Mouse (Mus musculus): Measurements from ENCODE around the gene Col4a2. TPM values are rescaled to one million over a fixed set of nuclear protein-coding genes. Genes with fewer than 3 reads are reported as not detected.

Gene Col4a2
- total RNA-seq, 2 experiments from 2014 or later: 182 to 302 TPM

DNA sequence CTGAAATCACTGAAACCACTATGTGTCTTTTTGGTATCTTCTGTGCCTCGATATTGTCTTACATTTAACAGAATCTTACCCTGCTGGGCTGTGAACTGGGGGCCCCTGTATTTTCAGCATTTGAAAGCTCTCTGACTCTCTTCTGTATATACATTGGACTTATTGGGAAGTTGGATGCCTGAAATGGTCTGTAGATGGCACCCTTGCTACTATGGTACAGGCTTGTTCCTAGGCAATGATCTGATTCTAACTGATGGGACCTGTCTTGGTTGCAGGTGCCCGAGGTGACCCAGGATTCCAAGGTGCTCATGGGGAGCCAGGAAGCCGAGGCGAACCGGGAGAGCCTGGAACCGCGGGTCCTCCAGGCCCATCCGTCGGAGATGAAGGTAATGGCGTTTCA, 102.5 kb downstream of the Col4a2 start:
- no peak for DNase-seq

GRCm38 (mm10) chr8:11417762-11418161, 105.2 kb downstream of the Col4a2 start:
- DNase-seq: peak; percentile 49 to 62

DNA sequence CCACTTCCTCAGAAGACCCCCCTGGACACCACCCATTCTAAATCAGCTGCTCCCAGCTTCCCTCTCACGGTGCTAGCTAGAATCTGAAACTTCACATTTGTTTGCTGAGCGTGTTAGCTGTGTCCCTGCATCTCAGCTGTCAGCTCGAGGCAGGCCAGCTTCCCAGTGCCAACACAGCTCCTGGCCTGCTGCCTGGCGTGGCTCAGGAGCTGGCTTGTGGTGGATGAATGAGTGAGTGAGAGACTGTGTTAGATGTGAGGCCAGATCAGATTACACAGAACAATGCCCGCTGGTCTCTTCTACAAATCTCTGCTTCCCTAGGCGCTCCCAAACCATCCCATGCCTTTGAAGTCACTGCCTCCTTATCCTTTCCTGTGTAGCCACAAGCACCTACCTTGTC, 106.6 kb downstream of the Col4a2 start:
- peak; percentile 82 to 85 for DNase-seq

GRCm38 (mm10) chr8:11419645-11420044, 107.0 kb downstream of the Col4a2 start:
- DNase-seq: peak; percentile 63 to 69

DNA sequence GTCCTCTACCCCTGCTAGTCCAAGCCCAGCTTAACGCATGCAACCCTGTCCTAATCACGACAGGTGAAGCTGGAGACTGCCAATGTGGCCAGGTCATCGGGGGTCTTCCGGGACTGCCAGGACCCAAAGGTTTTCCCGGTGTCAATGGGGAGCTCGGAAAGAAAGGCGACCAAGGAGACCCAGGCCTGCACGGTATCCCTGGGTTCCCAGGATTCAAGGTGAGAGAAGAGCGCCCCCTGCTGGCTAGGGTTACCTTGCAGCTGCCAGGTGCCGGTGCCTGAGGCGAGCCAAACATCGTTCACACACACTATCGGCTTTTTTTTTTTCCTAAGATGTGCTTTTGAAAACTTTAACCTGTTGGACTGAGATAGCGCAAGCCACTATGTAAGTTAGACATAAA, 108.5 kb downstream of the Col4a2 start:
- DNase-seq: peak; percentile 50 to 70

- DNase-seq: no peak
Observed at GRCm38 (mm10) chr8:11421968-11422367, 109.4 kb downstream of the Col4a2 start.

GRCm38 (mm10) chr8:11423091-11423490, 110.5 kb downstream of the Col4a2 start:
- DNase-seq: no peak

GRCm38 (mm10) chr8:11430688-11431087, 118.1 kb downstream of the Col4a2 start:
- peak; percentile 58 to 67 for DNase-seq

GRCm38 (mm10) chr8:11437862-11438261, 125.3 kb downstream of the Col4a2 start:
- DNase-seq: no peak

DNA sequence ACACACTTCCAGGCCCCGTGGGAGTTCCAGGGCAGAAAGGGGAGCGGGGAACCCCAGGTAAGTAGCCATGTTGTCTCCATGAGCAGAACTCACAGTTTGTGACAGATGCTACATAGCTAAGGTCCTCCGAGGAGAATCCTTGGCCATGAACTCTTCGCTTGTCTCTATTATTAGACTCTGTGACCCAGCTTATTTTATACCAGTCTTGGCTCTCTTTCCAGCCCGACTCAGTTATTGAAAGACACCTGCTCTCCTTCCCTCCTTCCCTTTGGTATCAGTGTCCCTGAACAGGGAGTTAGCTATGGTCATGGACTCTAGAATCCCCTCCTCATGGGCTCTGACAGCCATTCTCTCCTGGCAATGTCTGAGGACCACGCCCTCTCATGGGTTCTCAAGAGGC, 128.7 kb downstream of the Col4a2 start:
- no peak for DNase-seq

DNA sequence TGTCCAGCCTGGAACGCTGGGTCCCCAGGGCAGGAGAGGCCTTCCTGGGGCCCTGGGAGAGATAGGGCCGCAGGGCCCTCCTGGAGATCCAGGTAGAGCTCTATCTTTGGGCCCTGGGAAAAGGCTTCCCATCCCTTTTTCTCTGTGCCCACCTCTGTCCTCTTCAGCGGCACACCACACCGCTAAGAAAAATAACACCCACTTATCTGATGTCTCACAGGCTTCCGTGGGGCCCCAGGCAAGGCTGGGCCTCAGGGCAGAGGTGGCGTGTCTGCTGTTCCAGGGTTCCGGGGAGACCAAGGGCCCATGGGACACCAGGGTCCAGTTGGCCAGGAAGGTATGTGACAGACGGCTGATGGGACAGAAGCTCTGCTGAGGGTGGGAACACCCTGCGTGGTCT, 131.0 kb downstream of the Col4a2 start:
- DNase-seq: no peak

DNA sequence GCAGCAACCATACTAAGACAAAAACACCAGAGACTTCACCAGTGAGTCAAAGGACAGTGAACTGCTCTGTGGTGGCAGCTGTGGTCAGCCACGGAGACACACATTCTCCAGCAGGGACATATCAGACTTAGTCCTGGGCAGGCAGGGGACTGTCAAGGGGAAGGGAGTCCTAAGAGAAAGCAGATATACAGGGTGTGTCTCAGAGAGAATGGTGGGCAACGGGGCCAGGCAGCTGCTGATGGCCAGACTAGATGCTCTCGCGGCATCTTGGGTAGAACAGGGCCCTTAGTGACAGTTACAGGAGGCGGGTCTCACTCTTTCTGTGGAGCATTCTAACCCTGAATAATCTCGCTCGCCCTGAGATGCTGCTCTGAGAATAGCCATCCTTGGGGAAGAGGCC, 131.6 kb downstream of the Col4a2 start:
- no peak for DNase-seq

- DNase-seq: no peak
Observed at GRCm38 (mm10) chr8:11445790-11446189, 133.2 kb downstream of the Col4a2 start.

- DNase-seq: no peak
Observed at GRCm38 (mm10) chr8:11447910-11448570, 135.4 kb downstream of the Col4a2 start.

DNA sequence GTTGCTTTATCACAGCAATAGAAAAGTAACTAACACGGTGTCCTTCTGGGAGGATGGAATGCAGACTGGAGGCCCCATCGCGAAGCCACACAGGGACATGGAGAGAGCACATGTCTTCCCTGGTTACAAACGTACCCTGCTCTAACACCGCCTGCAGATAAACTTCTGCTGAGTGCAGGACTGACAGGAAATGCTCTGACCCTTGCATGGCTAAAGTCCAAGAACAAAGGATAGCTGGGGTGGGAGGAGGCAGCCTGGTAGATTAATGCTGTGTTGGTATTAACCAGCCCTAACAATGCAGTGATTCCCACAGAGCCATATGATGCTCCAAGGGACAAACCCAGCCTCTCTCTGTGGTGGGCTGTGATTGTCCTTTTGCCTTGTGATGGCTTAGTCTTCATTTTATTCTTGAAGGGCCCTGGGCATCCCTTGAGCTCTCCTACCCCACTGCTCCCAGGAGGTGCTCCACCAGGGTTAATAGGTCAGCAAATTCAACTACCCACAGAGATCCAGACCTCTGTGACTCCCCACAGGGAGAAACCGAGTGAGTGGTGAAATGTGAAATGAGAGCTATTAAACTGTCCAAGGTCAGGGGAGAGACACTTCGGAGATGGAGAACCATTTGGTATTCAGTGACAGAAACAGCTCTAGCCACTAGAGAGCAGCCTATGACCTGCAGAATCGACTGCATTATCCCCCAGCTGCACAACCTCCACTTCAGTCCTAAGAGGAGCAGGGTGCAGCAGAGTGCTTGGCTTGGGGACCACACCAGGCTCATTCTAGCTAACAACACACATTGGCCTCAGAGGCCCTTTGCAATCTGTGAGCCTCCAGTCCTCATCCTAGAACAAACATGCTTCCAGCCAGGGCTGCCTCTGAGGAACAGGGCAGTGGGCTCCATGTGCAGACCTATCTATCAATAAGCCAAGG, 137.8 kb downstream of the Col4a2 start:
- DNase-seq: peak; percentile 35 to 63

- no peak for DNase-seq
Observed at GRCm38 (mm10) chr8:11452152-11452551, 139.5 kb downstream of the Col4a2 start.

- no peak for DNase-seq
Observed at GRCm38 (mm10) chr8:11452559-11452958, 140.0 kb downstream of the Col4a2 start.

- DNase-seq: no peak
Observed at GRCm38 (mm10) chr8:11452974-11453373, 140.4 kb downstream of the Col4a2 start.

- DNase-seq: no peak
Observed at GRCm38 (mm10) chr8:11454228-11454627, 141.6 kb downstream of the Col4a2 start.

- DNase-seq: no peak
Observed at GRCm38 (mm10) chr8:11457278-11457677, 144.7 kb downstream of the Col4a2 start.

DNA sequence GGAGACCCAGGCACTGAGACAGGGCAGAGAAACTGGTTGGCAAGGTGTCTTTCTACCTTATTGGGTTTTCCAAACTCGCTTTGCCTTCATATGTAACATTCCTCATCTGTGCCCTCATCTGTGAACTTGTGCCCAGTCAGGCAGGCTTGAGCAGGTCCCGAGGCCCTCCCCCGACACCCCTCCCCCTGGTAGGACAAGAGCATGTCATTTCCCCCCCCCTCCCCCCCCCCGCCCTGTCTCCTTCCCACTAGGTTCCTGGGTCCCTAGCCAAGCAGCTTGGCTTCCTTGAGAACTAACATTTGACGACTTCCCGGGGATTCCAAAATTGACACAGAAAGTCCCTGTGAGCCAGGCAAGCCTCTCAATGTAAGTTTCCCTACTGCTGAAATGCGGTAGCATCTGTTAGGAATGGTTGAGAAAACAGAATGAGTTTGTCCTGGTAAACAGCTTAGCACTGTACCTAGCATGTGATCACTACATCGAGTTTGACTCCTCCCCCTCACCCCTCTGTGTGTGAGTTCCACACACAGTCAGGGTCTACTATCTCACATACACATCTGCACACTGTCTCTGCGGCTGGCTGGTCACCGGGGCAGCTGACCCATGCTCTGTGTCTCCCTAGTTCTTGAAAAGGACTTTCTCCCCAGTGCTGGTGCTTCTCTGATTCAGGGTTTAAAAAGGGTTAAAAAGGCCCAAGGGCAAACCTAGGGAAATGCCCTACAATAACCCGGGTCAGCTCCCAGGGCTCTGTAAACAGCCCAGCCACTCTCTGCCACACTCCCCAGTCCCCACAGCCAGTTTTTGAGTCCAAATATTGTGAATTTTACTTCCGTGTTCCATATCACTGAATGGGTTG, 145.6 kb downstream of the Col4a2 start:
- DNase-seq: peak in 1 of 2 experiments; percentile 25

GRCm38 (mm10) chr8:11459016-11459415, 146.4 kb downstream of the Col4a2 start:
- DNase-seq: peak; percentile 40 to 46

Data from adrenal gland, postnatal 36 days (tissue).